Mouse (Mus musculus) brain, adult 2 months (tissue): ENCODE data around the gene Il20rb.

Experiments
- DNase-seq: peaks from one replicate; pipeline ENCODE4 v3.0.0; 2011; ENCODE audit warnings: low read depth, low spot score

The Il20rb gene

GRCm38 (mm10) chr9:100470936-100471604, 15.5 kb downstream of the Il20rb start:
- DNase-seq, result peak; percentile 99

- no peak for DNase-seq
These were observed 16.4 kb downstream of the Il20rb start for GRCm38 (mm10) chr9:100470228-100470627.

GRCm38 (mm10) chr9:100469681-100470080, 16.9 kb downstream of the Il20rb start:
- DNase-seq, result no peak

GRCm38 (mm10) chr9:100468151-100468550, 18.4 kb downstream of the Il20rb start:
- DNase-seq, result no peak

GRCm38 (mm10) chr9:100467653-100468052, 18.9 kb downstream of the Il20rb start:
- DNase-seq, result peak; percentile 81

- DNase-seq, result peak; percentile 99
These were observed 19.8 kb downstream of the Il20rb start for GRCm38 (mm10) chr9:100466743-100467142.

GRCm38 (mm10) chr9:100465988-100466387, 20.6 kb downstream of the Il20rb start:
- peak; percentile 88 for DNase-seq

- no peak for DNase-seq
These were observed 21.2 kb downstream of the Il20rb start for GRCm38 (mm10) chr9:100465380-100465779.

- no peak for DNase-seq
These were observed 22.8 kb downstream of the Il20rb start for GRCm38 (mm10) chr9:100463771-100464170.

- DNase-seq, result no peak
These were observed 24.5 kb downstream of the Il20rb start for GRCm38 (mm10) chr9:100462098-100462497.

GRCm38 (mm10) chr9:100461671-100462070, 24.9 kb downstream of the Il20rb start:
- peak; percentile 94 for DNase-seq

GRCm38 (mm10) chr9:100460203-100460602, 26.4 kb downstream of the Il20rb start:
- no peak for DNase-seq

GRCm38 (mm10) chr9:100457971-100458681, 28.5 kb downstream of the Il20rb start:
- DNase-seq, result no peak

GRCm38 (mm10) chr9:100454664-100454993, 32.0 kb downstream of the Il20rb start:
- no peak for DNase-seq

GRCm38 (mm10) chr9:100453944-100454663, 32.5 kb downstream of the Il20rb start:
- peak; percentile 89 for DNase-seq

- DNase-seq, result peak; percentile 37
These were observed 34.2 kb downstream of the Il20rb start for GRCm38 (mm10) chr9:100452432-100452831.

GRCm38 (mm10) chr9:100446059-100446686, 40.4 kb downstream of the Il20rb start:
- DNase-seq, result peak; percentile 85

GRCm38 (mm10) chr9:100440111-100440790, 46.3 kb downstream of the Il20rb start:
- DNase-seq, result peak; percentile 75

GRCm38 (mm10) chr9:100439481-100439880, 47.1 kb downstream of the Il20rb start:
- DNase-seq, result no peak

- no peak for DNase-seq
These were observed 47.6 kb downstream of the Il20rb start for GRCm38 (mm10) chr9:100438994-100439393.

GRCm38 (mm10) chr9:100436865-100437595, 49.6 kb downstream of the Il20rb start:
- no peak for DNase-seq
